Mouse (Mus musculus) monocyte, adult 2 months (primary cell): ENCODE data around the gene Thoc5.

Experiments used
- DNase-seq, 2 experiments: peaks; one replicate each; pipeline ENCODE4 v3.0.0; 2022; ENCODE audit warnings: low spot score in 2 of 2, low read depth in 1 of 2

Gene Thoc5

DNA sequence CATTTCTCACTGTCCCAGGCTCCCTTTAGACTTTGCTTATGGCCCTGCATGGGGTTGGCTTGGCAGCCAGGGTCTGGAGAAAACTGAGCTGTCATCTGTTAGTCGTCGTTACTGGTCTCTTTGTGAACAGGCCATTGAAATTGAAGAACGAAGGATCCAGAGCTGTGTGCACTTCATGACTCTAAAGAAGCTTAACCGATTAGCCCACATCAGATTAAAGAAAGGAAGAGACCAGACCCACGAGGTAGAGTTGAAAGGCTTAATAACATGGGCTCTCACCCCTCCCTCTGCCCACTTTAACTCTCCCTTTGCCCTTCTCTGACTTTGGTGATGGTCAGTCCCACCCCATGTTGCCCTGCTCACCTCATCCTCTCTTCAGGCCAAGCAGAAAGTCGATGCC is 6.8 kb downstream of the Thoc5 start:
- DNase-seq = no peak

DNA sequence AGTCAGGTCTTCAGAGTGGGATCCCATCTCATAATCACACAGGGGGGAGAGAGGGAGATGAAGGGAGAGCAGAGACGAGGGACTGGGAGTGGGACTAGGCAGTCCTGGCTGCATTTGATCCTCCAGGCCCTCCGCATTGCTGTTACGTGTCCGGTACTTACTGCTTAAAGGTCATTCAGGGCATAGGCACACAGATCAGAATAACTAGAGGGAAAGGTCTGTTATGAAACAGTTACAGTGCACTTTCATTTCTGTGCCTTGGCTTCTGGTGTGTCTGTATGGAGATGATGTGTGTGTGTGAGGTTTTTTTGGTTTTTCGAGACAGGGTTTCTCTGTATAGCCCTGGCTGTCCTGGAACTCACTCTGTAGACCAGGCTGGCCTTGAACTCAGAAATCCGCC is 11.1 kb downstream of the Thoc5 start:
- no peak for DNase-seq

GRCm38 (mm10) chr11:4916068-4916467 is 20.9 kb downstream of the Thoc5 start:
- DNase-seq = no peak

GRCm38 (mm10) chr11:4921281-4921680 is 26.2 kb downstream of the Thoc5 start:
- no peak for DNase-seq

GRCm38 (mm10) chr11:4921751-4922150 is 26.6 kb downstream of the Thoc5 start:
- DNase-seq = no peak

DNA sequence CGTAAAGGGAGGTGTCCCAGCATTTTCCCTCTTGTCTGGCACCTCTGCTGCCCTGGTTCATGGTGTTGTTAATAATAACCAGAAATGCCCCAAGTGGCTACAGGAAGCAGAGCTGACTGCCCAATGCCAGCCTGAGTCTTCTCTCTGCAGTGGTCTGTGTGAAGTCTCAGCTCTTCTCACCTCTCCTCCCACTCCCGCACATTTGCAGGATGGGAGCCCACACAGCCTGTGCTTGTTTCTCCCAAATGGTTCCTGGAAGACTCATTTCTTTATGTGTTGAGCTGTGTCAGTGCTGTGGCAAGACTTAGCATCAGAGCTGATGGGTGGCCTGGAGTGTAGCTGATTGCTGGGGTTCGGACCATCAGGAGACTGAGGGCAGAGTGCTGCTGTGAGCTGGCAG is 32.1 kb downstream of the Thoc5 start:
- DNase-seq = no peak

GRCm38 (mm10) chr11:4931009-4931601 is 36.0 kb downstream of the Thoc5 start:
- DNase-seq = no peak

GRCm38 (mm10) chr11:4936243-4936642 is 41.1 kb downstream of the Thoc5 start:
- no peak for DNase-seq

- no peak for DNase-seq
These were observed 51.4 kb downstream of the Thoc5 start for GRCm38 (mm10) chr11:4946530-4946929.

DNA sequence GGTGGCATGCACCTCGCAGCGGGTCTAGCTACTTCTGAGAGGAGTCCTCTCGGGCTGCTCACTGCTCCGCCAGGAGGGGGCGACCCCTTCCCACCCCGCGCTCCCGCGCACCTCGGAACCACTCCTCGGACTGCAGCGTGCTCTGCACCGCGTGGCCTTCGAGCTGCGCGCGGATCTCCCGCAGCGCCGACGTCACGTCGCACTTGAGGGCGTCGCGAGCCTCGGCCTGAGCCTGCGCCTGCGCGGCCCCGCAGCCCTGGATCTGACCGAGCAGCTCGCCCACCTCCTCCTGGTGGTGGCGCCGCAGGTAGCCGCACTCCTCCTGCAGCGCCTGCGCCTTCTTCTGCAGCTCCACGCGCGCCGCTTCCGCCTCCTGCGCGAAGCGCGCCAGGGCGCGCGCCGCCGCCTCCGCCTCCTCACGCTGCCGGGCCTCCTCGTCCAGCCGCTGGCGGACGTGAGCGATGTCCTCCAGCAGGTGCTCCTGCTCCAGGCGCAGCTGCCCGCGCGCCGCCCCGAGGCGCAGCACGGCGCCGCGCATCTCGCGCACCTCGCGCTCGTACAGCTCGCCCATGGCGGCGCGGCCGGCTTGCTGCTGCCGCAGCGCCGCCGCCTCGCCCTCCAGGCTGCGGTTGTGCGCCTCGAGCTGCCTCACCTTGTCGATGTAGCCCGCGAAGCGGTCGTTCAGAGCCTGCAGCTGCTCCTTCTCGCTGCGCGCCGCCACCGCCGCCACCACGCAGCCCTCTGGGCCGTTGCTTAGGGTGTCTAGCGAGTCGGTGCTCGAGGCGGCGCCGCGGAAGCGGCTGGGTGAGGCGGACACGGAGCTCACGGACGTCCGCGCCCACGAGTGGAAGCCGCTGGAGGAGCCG is 52.1 kb downstream of the Thoc5 start:
- no peak for DNase-seq

DNA sequence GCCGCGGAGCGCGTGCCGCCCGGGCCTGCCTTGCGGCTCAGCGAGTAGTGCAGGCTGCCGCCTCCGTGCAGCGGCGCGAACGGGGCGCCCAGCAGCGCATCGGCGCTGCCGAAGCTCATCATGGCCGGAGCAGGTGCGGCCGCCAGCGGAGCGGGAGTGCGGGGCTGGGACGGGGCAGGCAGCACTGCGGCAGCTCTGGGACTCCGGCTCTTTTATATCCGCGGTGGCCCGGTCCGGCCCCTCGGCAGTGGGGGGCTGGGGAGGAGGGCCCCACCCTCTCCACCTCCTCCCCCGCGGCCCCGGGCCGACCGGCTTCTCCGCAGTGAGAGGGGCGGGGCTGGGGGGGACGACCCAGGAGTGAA is 52.7 kb downstream of the Thoc5 start, which contains the start of gene Nefh:
Gene Nefh (minus strand): TSS at position 252 of the 362 bp plus-strand sequence.
- no peak for DNase-seq

DNA sequence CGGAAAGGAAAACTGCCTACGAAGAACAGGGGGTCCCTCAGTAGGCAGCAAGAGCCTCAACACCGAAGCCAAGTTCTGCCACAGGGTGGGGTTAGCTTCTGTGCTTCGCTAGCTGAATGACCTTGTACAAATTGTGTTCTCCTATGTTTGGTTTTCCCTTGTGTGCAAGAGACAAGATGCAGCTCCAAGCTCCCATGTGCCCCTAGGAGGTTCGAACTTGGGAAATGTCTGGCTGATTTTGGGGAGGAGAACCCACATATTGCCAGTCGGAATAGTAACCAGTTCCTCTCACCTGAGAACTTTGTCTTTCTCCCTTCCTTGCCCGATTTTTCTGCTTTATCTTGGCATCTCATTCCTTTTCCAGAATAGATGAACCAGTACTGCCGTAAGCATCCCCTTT is 53.7 kb downstream of the Thoc5 start:
- no peak for DNase-seq

DNA sequence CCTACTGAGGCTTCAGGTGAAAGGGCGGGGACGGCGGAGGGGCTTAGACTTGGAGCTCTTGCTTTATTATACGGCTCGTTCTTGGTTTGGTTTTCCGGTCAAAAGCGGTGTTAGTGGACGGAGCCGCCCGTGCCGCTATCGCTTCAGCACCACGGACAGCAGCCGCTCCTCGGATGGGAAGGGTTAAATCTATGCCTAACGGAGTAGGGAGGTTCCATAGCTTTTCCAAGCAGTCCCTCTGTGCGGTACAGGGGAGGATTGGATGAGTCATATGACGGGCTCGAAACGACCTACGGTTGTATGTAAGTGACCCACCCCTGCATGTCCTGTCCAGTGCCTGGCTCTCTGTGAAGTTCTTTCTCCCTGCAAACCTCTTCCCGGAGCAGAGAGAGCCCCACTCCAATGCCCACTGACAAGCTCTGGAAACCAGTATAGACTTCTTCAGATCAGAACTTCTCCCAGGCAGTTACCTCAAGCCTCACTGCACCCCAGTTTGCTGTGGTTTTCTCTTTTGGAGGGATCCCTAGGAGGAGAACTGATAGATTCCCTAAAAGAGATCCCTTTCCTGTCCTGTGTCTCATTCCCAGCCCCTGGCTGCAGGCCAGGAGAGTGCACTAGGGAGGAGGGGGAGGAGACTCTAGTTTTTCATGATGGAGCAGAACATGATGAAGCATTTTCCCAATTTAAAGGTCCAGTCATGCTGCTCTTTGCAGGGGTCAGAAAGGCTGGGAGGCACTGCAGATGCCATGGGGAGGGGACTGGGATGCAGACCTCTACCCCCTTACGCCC is 54.3 kb downstream of the Thoc5 start:
- no peak for DNase-seq

DNA sequence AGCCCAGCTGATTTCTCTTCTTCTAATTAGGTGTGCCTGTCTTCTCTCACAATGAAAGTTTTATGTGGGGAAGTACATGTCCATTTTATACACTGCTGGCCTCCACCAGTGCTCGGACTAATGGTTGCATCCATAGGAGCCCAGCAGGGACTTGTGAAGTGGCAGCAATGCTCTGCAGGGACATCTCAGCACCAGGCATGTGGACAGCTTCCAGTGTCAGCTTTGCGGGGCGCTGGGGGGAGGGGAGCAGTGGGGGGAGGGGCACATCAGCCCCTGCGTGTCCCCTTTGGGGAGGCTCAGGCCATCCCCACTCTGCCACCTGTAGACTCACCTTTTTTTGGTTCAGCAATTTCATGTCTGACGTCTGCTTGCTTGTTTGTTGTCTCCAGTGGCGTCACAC is 58.3 kb downstream of the Thoc5 start:
- no peak for DNase-seq

DNA sequence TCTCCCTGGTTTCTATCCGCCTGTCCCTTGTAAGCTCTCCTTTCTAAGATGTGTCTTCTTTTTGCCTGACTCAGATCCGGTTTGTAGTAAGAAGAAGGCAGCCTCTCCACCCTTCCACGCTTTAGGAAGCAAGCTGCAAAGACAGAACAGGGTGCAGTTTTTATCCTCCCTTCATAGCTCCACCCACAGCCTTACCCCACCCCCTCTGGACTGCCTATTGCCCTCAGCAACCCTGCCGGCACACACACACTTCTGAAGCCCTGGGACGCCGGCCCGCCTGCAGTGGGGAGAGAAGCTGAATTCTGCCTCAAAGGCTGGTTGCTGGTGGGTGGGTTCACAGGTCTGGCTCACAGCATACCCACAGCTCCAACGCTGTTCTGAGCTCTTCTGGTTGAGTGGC is 58.8 kb downstream of the Thoc5 start:
- DNase-seq = no peak

DNA sequence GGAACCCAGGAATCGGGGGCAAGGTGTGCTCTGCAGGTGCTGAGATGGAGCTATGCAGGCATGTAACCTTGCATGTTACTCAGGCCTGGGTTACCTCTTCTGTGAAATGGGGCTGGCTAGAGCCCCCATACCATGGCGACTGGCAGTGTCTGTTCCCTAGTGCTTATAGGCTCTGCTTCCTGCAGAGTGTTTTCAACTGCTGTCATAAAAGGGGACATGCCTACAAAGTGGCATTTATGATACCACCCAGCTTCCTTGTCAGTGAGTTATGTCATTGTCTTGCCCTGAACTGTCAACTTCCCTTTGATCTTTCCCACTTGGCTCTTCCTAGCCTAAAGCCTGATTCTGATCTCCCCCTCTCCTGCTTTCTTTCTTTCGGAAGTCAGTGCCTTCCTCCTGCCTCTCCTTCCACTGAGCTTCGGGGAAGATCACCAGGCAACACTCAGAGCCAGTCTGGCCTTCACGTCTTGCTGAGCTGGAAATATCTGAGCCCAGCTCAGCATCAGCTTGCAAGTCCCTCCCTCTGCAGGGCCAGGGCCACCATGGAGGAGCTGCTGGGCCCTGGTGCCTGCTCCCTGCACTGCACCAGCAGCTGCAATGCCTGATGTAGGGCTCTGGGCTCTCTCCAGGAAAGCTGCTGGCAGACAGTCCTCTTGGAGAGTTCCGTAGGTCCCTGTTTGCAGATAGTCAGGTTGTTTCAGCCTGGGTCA is 68.1 kb downstream of the Thoc5 start:
- no peak for DNase-seq

- no peak for DNase-seq
These were observed 71.2 kb downstream of the Thoc5 start for GRCm38 (mm10) chr11:4966325-4966724.

GRCm38 (mm10) chr11:4966888-4967287 is 71.8 kb downstream of the Thoc5 start:
- no peak for DNase-seq

DNA sequence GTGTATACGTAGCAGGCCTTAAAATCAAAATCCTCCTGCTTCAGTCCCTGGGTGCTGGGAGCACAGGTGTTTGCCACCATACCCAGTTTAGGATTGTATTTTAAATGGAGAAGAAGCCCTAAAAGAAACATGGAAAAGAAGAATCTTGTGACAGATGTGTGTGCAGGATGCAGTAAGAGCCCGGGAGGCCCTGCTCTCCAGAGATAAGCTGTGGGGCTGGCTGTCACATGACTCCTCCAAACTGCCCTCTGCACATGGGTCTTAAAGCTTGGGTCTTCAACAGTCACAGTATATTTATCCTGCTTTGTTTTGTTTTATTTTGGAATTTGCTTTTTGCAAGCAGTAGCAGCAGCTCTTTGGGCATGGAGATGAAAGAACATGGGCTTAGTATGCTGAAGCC is 72.4 kb downstream of the Thoc5 start:
- no peak for DNase-seq

DNA sequence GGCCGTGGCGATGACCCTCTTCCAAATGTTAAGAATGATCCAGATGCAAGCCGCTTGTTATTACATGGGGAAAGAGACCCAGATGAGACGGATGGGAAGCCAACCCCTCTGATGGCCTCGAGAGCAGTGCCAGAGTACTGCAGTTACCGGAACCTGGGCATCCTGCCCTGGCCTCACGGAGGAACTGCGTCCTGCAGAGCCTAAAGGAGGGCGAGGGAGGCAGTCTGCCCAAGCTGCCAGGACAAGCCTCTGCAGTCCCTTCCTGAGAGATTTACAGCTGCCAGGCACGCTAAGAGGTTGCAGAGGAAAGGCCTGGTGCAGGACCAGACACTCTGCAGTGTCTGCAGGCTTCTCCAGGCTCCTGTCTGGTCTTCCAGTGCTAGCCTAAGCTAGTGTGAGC is 73.3 kb downstream of the Thoc5 start:
- DNase-seq = no peak
